Mouse (Mus musculus): ENCODE measurements around the gene Gm10100. TPM values are rescaled to one million over a fixed set of nuclear protein-coding genes. Genes with fewer than 3 reads are reported as not detected.
"Not testable (repeated sequence)": the region's sequence is repeated elsewhere in the genome, so short reads cannot be mapped to it uniquely, and the experiment has no call there.

Gene Gm10100
- polyA plus RNA-seq, 1 experiment from 2014 or later: not detected

DNA sequence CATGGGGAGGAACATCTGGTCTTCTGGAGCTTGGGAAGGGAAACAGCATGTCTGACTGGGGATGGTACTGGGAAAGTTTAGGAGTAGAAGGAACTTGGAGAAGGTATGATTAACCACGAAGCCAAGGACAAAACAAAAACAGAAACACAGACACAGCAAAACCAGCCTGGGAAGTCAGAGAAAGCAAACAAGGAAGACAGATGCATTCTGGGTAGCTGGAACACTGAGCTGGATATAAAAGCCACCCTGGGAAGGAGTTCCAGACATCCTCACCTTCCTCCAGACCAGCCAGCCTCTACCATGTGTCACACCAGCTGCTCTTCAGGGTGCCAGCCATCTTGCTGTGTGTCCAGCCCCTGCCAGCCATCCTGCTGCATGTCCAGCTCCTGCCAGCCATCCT is 10.8 kb upstream of the Gm10100 start, which contains the start of gene Gm10142:
TSS of gene Gm10142 (plus strand) at position 301 of the 400 bp plus-strand sequence.
- Histone ChIP-seq H3K27ac (no peak within 1 kb of the TSS), H3K9me3 (replicated peaks) (0 out of 2 replicates have a peak, but pooled peaks cover 3% of the 10 kb centered on the region), H3K4me3 (no peak within 1 kb of the TSS), H3K27me3 (replicated peaks) (no peaks in the 10 kb centered on the region; the same call in 1 of the 2 replicates), H3K9ac (no peak within 1 kb of the TSS), H3K4me1 (no peaks in the 10 kb centered on the region), H3K4me2 (no peak within 1 kb of the TSS), H3K36me3 (no peaks in the 10 kb centered on the region)
- no peak for ATAC-seq
- 50% methylated on average over 1 of the region's 1 CpGs for WGBS (ENCODE audit: insufficient replicate concordance)

DNA sequence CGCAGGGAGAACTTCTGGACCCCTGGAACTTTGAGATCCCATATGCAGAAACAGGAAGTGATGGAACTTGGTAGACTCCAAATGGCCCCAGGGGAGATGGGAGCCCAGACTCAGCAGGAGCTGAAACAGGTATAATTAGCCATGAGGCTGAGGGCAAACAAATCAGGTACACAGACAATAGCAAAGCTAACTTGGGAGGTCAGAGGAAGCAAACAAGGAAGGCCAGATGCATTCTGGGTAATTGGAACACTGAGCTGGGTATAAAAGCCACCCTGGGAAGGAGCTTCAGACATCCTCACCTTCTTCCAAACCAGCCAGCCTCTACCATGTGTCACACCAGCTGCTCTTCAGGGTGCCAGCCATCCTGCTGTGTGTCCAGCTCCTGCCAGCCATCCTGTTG is 6.0 kb upstream of the Gm10100 start, which contains the start of gene Krtap12-1:
TSS of gene Krtap12-1 (plus strand) at position 301 of the 400 bp plus-strand sequence.
- ATAC-seq; H3K9me3 ChIP-seq (replicated peaks); H3K27ac ChIP-seq; H3K4me1 ChIP-seq; H3K4me2 ChIP-seq; H3K9ac ChIP-seq; H3K4me3 ChIP-seq; H3K36me3 ChIP-seq; H3K27me3 ChIP-seq (replicated peaks): not testable (repeated sequence)
- 56% methylated on average over 1 of the region's 1 CpGs for whole genome bisulfite sequencing (ENCODE audit: insufficient replicate concordance)

DNA sequence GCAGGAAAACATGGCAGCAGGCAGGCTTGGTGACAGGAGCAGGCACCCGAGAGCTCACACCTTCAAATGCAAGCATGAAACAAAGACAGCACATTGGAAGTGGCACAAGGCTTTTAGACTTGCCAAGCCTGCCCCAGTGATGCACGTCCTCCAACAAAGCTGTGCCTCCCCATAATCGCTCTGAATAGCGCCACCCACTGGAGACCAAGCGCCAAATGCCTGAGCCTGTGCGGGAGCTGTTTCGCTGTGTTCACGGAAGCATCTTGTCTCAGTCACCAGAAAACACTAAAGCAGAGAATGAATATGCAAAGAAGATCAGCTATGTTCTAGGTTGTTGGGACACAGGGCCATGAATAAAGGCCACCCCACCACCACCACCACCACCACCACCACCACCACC is 1.4 kb upstream of the Gm10100 start:
- WGBS (ENCODE audit: insufficient replicate concordance): 56% methylated on average over 8 of the region's 8 CpGs
- no peak for ATAC-seq
- no peaks in the 10 kb centered on the region for H3K36me3 ChIP-seq
- H3K9ac ChIP-seq: no peak overlapping the region
- H3K27me3 ChIP-seq (replicated peaks): 0 out of 2 replicates have a peak, but pooled peaks cover 5% of the 10 kb centered on the region
- H3K4me2 ChIP-seq: no peak overlapping the region
- no peak overlapping the region for H3K4me3 ChIP-seq
- no peaks in the 10 kb centered on the region for H3K9me3 ChIP-seq (replicated peaks)
- no peak overlapping the region for H3K27ac ChIP-seq
- no peaks in the 10 kb centered on the region for H3K4me1 ChIP-seq

DNA sequence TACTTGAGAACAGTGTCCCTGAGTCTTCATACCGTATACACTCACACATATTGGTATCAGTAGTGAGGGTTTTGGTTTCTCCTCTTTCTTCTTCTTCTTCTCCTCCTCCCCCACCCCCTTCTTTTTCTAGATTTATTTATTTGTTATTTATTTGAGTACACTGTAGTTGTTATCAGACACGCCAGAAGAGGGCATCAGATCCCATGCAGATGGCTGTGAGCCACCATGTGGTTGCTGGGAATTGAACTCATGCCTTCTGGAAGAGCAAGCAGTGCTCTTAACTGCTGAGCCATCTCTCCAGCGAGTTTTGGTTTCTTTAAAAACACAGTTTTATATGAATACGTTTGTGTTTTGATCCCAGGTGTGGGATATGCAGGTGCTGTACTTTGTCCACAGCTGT is 2.0 kb downstream of the Gm10100 start:
- ATAC-seq: no peak
- Histone ChIP-seq H3K4me2 (no peak overlapping the region), H3K9me3 (replicated peaks) (no peaks in the 10 kb centered on the region), H3K36me3 (no peaks in the 10 kb centered on the region), H3K27ac (no peak overlapping the region), H3K9ac (no peak overlapping the region), H3K27me3 (replicated peaks) (0 out of 2 replicates have a peak, but pooled peaks cover 5% of the 10 kb centered on the region), H3K4me3 (no peak overlapping the region), H3K4me1 (no peaks in the 10 kb centered on the region)
- 47% methylated on average over 4 of the region's 4 CpGs for WGBS (ENCODE audit: insufficient replicate concordance)

DNA sequence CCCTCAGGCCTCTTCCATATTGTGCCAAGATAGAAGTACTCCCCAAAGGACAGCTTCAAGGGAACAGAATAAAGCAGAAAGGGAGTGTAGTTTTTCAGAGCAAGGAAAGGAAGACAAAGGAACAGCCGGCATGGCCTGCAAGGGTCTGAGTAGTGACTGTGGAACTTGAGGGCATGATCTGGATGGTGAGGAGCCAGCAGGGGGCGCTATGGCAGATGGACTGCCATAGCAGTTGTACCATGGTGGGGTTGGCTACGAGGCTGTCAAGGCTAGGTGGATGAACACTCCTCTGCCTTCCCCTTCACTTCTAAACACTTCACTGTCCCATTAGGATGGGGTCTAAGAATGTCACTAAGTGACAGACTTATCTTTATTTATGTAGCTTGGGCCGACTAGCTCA is 3.0 kb downstream of the Gm10100 start:
- Histone ChIP-seq H3K4me1 (no peaks in the 10 kb centered on the region), H3K27ac (no peak overlapping the region), H3K27me3 (replicated peaks) (0 out of 2 replicates have a peak, but pooled peaks cover 5% of the 10 kb centered on the region), H3K36me3 (no peaks in the 10 kb centered on the region), H3K4me2 (no peak overlapping the region), H3K9me3 (replicated peaks) (no peaks in the 10 kb centered on the region), H3K4me3 (no peak overlapping the region), H3K9ac (no peak overlapping the region)
- no peak for ATAC-seq
- 43% methylated on average over 4 of the region's 4 CpGs for WGBS (ENCODE audit: insufficient replicate concordance)

DNA sequence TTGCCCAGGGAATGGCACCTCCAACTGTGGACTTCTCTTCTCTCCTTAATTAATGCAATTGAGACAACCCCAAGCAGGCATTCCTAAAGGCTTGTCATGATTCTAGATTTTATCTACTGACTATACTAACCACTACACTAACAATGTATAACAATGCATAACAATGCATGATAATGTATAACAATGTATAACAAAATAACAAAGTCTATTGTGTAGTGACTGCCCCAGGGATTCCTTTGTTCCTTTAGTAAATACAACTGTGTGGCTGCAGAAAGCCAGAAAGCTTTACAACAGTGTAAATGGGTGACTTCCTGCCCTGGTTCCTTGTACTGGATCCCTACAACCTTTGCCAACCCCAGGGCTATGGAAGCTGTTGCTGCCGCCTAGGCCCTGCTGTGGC is 9.6 kb downstream of the Gm10100 start:
- Histone ChIP-seq H3K27me3 (replicated peaks) (no peaks in the 10 kb centered on the region), H3K9me3 (replicated peaks) (peaks cover 4% of the 10 kb centered on the region; the same call in 1 of the 2 replicates), H3K4me1 (no peaks in the 10 kb centered on the region), H3K4me2 (no peak overlapping the region), H3K4me3 (no peak overlapping the region), H3K27ac (no peak overlapping the region), H3K36me3 (no peaks in the 10 kb centered on the region), H3K9ac (no peak overlapping the region)
- no peak for ATAC-seq
- 81% methylated on average over 1 of the region's 1 CpGs for WGBS (ENCODE audit: insufficient replicate concordance)

DNA sequence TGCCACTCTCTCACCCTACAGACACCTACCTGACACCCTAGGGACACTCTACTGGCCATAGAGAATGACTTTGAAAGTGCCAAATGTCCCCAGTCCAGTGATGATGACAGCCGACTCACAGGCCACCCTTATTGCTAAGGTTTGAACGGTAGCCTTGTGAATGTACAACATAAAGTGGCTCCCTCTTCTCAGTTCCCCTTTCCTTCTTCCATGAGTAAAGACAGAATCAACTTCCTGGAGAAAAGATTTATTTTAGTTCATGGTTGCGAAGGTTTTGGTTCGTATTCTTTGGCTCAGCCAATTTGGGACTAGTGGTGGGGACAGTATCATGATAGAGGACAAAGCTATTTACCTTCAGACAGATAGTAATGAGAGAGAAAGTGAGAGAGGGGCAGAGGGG is 12.6 kb downstream of the Gm10100 start:
- H3K4me1 ChIP-seq: no peaks in the 10 kb centered on the region
- no peak for ATAC-seq
- H3K4me2 ChIP-seq: no peak overlapping the region
- H3K27me3 ChIP-seq (replicated peaks): no peaks in the 10 kb centered on the region
- no peak overlapping the region for H3K9ac ChIP-seq
- H3K27ac ChIP-seq: no peak overlapping the region
- no peaks in the 10 kb centered on the region for H3K36me3 ChIP-seq
- 52% methylated on average over 4 of the region's 4 CpGs for WGBS (ENCODE audit: insufficient replicate concordance)
- peaks cover 4% of the 10 kb centered on the region; the same call in 1 of the 2 replicates for H3K9me3 ChIP-seq (replicated peaks)
- H3K4me3 ChIP-seq: no peak overlapping the region

DNA sequence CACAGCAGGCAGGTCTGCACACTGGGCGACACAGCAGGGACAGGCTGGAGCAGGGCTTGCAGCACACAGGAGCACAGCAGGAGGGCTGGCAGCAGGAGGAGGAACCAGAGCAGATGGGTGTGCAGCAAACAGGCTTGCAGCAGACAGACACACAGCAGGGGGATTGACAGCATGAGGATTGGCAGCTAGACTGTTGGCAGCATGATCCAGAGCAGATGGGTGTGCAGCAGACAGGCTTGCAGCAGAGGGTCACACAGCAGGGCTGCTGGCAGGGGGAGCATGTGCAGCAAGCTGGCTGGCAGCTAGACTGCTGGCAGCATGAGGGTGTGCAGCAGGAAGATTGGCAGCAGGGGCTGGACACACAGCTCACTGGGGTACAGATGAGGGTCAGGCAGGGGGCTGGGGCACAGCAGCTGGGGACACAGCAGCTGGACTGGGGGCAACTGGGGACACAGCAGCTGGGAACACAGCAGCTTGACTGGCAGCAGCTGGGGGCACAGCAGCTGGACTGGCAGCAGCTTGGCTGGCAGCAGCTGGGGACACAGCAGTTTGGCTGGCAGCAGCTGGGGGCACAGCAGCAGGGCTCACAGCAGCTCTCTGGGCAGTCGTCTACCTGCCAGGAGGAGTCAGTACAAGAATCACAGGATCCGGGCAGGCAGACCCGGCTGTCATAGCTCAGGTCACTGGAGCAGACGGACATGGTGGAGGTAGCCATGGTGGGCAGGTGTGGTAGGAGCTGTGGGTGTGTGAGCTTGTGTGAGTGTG is 15.8 kb downstream of the Gm10100 start, which contains the start of gene Gm18596:
TSS of gene Gm18596 (minus strand) at position 715 of the 765 bp plus-strand sequence.
- H3K27ac ChIP-seq; H3K9ac ChIP-seq; H3K4me1 ChIP-seq; H3K4me2 ChIP-seq; H3K9me3 ChIP-seq (replicated peaks); H3K4me3 ChIP-seq; H3K36me3 ChIP-seq; ATAC-seq; H3K27me3 ChIP-seq (replicated peaks): not testable (repeated sequence)
- 66% methylated on average over 4 of the region's 5 CpGs for WGBS (ENCODE audit: insufficient replicate concordance)

DNA sequence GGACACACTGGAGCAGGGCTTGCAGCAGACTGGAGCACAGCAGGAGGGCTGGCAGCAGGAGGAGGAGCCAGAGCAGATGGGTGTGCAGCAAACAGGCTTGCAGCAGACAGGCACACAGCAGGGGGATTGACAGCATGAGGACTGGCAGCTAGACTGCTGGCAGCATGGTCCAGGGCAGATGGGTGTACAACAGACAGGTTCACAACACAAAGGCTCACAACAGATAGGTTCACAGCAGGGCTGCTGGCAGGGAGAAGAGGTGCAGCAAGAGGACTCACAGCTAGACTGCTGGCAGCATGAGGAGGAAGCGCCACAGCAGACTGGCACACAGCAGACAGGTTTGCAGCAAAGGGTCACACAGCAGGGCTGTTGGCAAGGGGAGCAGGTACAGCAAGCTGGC is 24.4 kb downstream of the Gm10100 start:
- H3K9ac ChIP-seq; H3K4me3 ChIP-seq; ATAC-seq; H3K4me2 ChIP-seq; H3K9me3 ChIP-seq (replicated peaks); H3K4me1 ChIP-seq; H3K27ac ChIP-seq; H3K27me3 ChIP-seq (replicated peaks); H3K36me3 ChIP-seq: not testable (repeated sequence)
- WGBS (ENCODE audit: insufficient replicate concordance): 42% methylated on average over 1 of the region's 1 CpGs

DNA sequence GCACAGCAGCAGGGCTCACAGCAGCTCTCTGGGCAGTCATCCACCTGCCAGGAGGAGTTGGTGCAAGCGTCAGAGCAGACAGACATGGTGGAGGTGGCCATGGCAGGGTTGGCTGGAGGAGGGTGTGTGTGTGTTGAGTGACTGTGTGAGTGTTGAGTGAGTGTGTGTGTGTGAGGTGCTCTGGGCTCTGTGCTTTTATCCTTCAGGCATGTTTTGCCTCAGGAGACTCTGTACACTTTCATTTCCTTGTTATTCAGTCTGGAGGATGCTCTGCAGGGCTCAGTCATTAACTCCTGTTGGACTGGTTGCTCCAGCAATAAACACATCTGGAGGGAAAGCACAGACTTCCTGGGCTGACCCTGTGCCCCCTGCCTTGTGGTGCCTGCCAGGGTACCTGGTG is 25.0 kb downstream of the Gm10100 start, which contains the start of gene Gm9736:
TSS of gene Gm9736 (minus strand) at position 101 of the 400 bp plus-strand sequence.
- H3K9ac ChIP-seq; H3K4me3 ChIP-seq; H3K4me2 ChIP-seq; H3K9me3 ChIP-seq (replicated peaks); H3K27ac ChIP-seq; H3K27me3 ChIP-seq (replicated peaks); H3K4me1 ChIP-seq; ATAC-seq; H3K36me3 ChIP-seq: not testable (repeated sequence)
- WGBS (ENCODE audit: insufficient replicate concordance): 47% methylated on average over 1 of the region's 1 CpGs

DNA sequence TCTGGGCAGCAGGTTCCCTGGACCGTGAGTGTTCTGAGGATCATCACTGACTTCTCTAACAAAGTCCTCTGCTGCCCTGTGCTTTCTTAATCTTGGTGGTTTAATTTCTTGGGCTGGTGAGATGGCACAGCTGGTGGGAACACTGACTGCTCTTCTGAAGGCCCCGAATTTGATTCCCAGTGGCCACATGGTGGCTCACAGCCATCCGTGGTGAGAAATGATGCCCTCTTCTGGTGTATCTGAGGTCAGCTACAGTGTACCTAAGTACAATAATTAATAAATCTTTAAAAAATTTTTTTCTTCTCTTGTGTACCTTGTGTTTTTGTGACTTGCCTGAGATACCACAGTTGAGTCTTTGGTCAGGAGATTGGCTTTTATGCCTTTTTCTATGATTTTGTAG is 26.0 kb downstream of the Gm10100 start:
- H3K4me1 ChIP-seq; H3K36me3 ChIP-seq; H3K27ac ChIP-seq; H3K4me2 ChIP-seq; ATAC-seq; H3K27me3 ChIP-seq (replicated peaks); H3K9me3 ChIP-seq (replicated peaks); H3K9ac ChIP-seq; H3K4me3 ChIP-seq: not testable (repeated sequence)
- WGBS (ENCODE audit: insufficient replicate concordance): 44% methylated on average over 3 of the region's 3 CpGs

DNA sequence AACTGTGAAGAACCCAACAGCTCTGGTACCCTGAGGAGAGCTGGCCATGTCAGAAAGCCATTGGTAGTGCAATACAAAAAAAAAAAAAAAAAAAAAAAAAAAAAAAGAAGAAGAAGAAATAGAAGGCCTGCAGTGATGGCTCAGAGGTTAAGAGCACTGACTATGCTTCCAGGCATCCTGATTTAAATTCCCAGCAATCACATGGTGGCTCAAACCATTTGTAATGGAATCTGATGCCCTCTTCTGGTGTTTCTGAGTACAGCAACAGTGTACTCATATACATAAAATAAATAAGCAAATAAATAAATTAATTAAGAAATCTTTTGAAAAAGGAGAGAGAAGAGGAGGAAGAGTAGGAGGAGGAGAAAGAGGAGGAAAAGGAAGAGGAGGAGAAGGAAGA is 27.2 kb downstream of the Gm10100 start:
- Histone ChIP-seq H3K36me3 (no peaks in the 10 kb centered on the region), H3K9ac (no peak overlapping the region), H3K9me3 (replicated peaks) (no peaks in the 10 kb centered on the region), H3K27ac (no peak overlapping the region), H3K27me3 (replicated peaks) (no peaks in the 10 kb centered on the region), H3K4me3 (no peak overlapping the region), H3K4me1 (no peaks in the 10 kb centered on the region), H3K4me2 (no peak overlapping the region)
- ATAC-seq: no peak

All from liver, embryonic 12.5 days (tissue).